Mouse (Mus musculus): ENCODE measurements around the gene Calhm1. TPM values are rescaled to one million over a fixed set of nuclear protein-coding genes. Genes with fewer than 3 reads are reported as not detected.
"Not testable (repeated sequence)": the region's sequence is repeated elsewhere in the genome, so short reads cannot be mapped to it uniquely, and the experiment has no call there.

Calhm1 gene
- polyA plus RNA-seq, 1 experiment from 2014 or later = not detected

DNA sequence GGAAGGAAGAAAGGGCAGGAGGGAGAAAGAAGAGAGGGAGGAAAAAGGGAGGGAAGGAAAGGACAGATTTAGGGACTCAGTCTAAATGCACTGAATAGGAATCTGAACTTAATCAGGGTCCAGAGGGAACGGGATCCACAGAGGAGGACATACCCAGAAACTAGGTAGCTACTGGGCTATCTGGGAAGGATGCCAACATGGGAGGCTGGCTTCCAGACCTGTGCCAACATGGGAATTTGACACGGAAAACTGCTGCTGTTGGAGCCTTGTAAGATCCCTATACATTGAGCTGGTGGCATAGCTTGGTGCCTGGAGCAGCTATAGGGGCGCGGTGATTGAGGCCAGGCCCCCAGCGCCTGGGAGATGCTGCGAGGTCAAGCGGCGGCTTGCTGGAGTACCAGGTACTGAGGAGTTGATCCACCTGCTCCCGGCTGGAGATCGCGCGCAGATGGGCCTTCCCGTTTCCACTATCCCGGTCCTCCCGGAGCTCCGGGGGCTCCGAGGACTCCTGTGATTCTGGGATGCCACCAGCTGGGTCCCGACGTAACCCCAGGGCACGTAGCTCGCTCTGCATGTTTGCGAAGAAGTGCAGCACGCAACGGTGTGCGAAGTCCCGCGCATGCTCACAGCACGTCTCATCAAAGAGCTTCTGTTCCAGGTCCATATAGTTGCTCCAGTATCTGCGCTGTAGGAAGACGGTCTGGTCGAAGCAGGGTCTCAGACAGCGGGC, 7.4 kb upstream of the Calhm1 start:
- H3K4me2 ChIP-seq = peak overlapping the region; percentile 50
- peak overlapping the region; percentile 22; the same call in 1 of the 2 replicates for H3K4me3 ChIP-seq (replicated peaks)
- H3K9me3 ChIP-seq = no peaks in the 10 kb centered on the region
- no peak overlapping the region for H3K27ac ChIP-seq
- H3K27me3 ChIP-seq (replicated peaks) = no peaks in the 10 kb centered on the region; the same call in 1 of the 2 replicates
- no peak overlapping the region for H3K9ac ChIP-seq
- H3K36me3 ChIP-seq = no peaks in the 10 kb centered on the region
- ATAC-seq (ENCODE audit: insufficient read depth, low FRiP score, low read depth) = no peak
- no peaks in the 10 kb centered on the region for H3K4me1 ChIP-seq
- 27% methylated on average over 32 of the region's 32 CpGs for WGBS

GRCm38 (mm10) chr19:47149854-47150253, 5.8 kb upstream of the Calhm1 start:
- ATAC-seq (ENCODE audit: insufficient read depth, low FRiP score, low read depth) = no peak
- H3K4me1 ChIP-seq = no peaks in the 10 kb centered on the region
- no peak overlapping the region for H3K27ac ChIP-seq
- H3K4me2 ChIP-seq = no peak overlapping the region
- WGBS = 33% methylated on average over 4 of the region's 4 CpGs
- no peaks in the 10 kb centered on the region for H3K36me3 ChIP-seq
- H3K9me3 ChIP-seq = no peaks in the 10 kb centered on the region
- no peak overlapping the region for H3K4me3 ChIP-seq (replicated peaks)
- no peaks in the 10 kb centered on the region; the same call in 1 of the 2 replicates for H3K27me3 ChIP-seq (replicated peaks)
- H3K9ac ChIP-seq = no peak overlapping the region

DNA sequence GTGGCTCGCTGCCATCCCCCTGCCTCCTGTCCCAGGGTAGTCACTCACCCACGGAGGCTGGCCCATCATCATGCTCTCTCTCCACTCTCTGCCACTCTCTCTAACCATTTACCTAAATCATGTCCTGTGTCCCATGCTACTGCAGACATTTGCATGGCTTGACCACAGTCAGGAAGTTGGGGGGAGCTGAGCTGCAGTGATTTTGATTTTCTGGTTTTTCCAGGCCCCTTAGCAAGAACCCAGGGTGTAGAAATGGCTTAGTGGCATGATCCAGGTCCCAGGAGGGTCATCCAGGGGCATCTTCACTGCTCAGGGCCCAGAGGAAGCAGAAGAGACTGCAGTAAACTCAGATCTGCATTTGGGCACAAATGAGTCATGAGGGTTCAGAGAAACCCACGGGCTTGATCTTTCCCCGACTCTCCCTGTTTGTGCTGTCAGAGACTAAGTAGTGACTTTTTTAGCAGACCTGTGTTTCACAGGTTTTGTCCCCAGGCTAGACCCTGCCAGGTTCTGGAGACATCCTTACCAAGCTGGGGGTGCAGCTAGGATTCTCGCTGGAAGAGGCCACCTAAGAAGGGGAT, 4.3 kb upstream of the Calhm1 start:
- WGBS = 64% methylated on average over 5 of the region's 5 CpGs
- no peaks in the 10 kb centered on the region for H3K36me3 ChIP-seq
- no peaks in the 10 kb centered on the region for H3K9me3 ChIP-seq
- H3K27me3 ChIP-seq (replicated peaks) = no peaks in the 10 kb centered on the region; the same call in 1 of the 2 replicates
- no peak overlapping the region for H3K27ac ChIP-seq
- no peak overlapping the region for H3K4me2 ChIP-seq
- ATAC-seq (ENCODE audit: insufficient read depth, low FRiP score, low read depth) = no peak
- no peak overlapping the region for H3K9ac ChIP-seq
- no peaks in the 10 kb centered on the region for H3K4me1 ChIP-seq
- no peak overlapping the region for H3K4me3 ChIP-seq (replicated peaks)

DNA sequence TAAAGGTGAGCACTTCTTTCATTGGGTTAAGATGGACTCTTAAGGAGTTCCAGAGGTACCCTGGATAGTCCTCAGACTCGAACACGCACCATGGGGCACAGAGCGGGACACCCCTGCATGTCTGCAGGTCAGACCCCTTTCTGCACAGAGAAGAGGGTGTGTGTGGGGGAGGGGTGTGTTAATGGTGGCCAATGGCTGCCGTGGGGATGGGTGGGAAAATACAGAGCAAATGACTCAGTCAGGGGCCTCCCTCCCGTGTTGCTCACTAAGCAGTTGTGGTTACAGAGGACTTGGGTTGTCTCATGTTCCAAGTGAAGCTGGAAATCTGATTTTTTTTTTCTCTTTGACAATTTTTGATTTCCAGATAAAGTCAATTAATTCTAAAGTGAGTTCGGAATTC, 1.6 kb downstream of the Calhm1 start:
- Histone ChIP-seq H3K4me2 (no peak overlapping the region), H3K4me3 (replicated peaks) (no peak overlapping the region), H3K4me1 (peaks cover 9% of the 10 kb centered on the region), H3K9ac (no peak overlapping the region), H3K36me3 (no peaks in the 10 kb centered on the region), H3K27me3 (replicated peaks) (no peaks in the 10 kb centered on the region), H3K9me3 (no peaks in the 10 kb centered on the region), H3K27ac (no peak overlapping the region)
- ATAC-seq (ENCODE audit: insufficient read depth, low FRiP score, low read depth) = no peak
- WGBS = 72% methylated on average over 6 of the region's 6 CpGs

GRCm38 (mm10) chr19:47139611-47140010, 4.4 kb downstream of the Calhm1 start:
- not testable (repeated sequence) for H3K36me3 ChIP-seq; H3K9ac ChIP-seq; H3K27ac ChIP-seq; ATAC-seq (ENCODE audit: insufficient read depth, low FRiP score, low read depth); H3K27me3 ChIP-seq (replicated peaks); H3K4me2 ChIP-seq; H3K4me3 ChIP-seq (replicated peaks); H3K9me3 ChIP-seq
- H3K4me1 ChIP-seq = peaks cover 18% of the 10 kb centered on the region
- WGBS = 29% methylated on average over 7 of the region's 7 CpGs

- Histone ChIP-seq H3K36me3 (peaks cover 11% of the 10 kb centered on the region; the same call in 1 of the 2 replicates), H3K9me3 (no peaks in the 10 kb centered on the region), H3K4me3 (replicated peaks) (peak within 1 kb of the TSS; percentile 50), H3K4me2 (peak within 1 kb of the TSS; percentile 77), H3K9ac (peak within 1 kb of the TSS; percentile 40), H3K27ac (peak within 1 kb of the TSS; percentile 93), H3K4me1 (peaks cover 18% of the 10 kb centered on the region), H3K27me3 (replicated peaks) (no peaks in the 10 kb centered on the region)
- 1% methylated on average over 28 of the region's 28 CpGs for WGBS
- peak; percentile 54; the same call in 1 of the 2 replicates for ATAC-seq (ENCODE audit: insufficient read depth, low FRiP score, low read depth)
These were observed 6.2 kb downstream of the Calhm1 start, which contains the start of gene Calhm2 for GRCm38 (mm10) chr19:47137771-47138421. TSS of gene Calhm2 (minus strand) at chr19:47138294.

GRCm38 (mm10) chr19:47137051-47137581, 6.9 kb downstream of the Calhm1 start:
- Histone ChIP-seq H3K4me1 (peaks cover 18% of the 10 kb centered on the region), H3K4me2 (peak overlapping the region; percentile 77), H3K27ac (peak overlapping the region; percentile 93), H3K36me3 (peaks cover 18% of the 10 kb centered on the region), H3K4me3 (replicated peaks) (peak overlapping the region; percentile 50), H3K9ac (peak overlapping the region; percentile 40; the same call in 1 of the 2 replicates), H3K27me3 (replicated peaks) (no peaks in the 10 kb centered on the region), H3K9me3 (no peaks in the 10 kb centered on the region)
- 26% methylated on average over 6 of the region's 6 CpGs for WGBS
- peak; percentile 34; the same call in 1 of the 2 replicates for ATAC-seq (ENCODE audit: insufficient read depth, low FRiP score, low read depth)

DNA sequence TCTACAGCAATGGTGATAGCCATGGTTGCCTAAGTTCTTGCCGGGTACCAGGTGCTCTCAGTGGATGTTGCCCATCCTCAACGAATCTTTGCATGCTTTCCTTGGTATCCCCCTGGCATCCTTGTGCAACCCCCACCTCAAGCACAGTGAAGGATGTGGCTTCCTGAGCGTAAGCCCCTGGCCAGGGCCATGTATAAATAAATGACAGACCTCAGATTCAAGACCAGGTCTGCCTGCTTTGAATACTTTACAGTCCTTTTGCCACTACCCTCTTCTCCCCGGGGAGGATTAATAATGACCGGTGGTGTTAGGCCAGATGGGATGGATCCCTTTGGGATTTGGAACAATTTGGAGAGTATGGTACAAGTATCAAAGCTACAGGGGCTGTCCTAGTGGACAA, 7.9 kb downstream of the Calhm1 start:
- ATAC-seq (ENCODE audit: insufficient read depth, low FRiP score, low read depth) = no peak
- Histone ChIP-seq H3K4me2 (no peak overlapping the region), H3K36me3 (peaks cover 23% of the 10 kb centered on the region), H3K27ac (no peak overlapping the region), H3K4me1 (peaks cover 18% of the 10 kb centered on the region), H3K9ac (no peak overlapping the region), H3K9me3 (no peaks in the 10 kb centered on the region), H3K27me3 (replicated peaks) (no peaks in the 10 kb centered on the region), H3K4me3 (replicated peaks) (no peak overlapping the region)
- 87% methylated on average over 5 of the region's 5 CpGs for WGBS

GRCm38 (mm10) chr19:47135568-47135967, 8.5 kb downstream of the Calhm1 start:
- no peak overlapping the region for H3K9ac ChIP-seq
- H3K27me3 ChIP-seq (replicated peaks) = no peaks in the 10 kb centered on the region
- H3K4me1 ChIP-seq = peaks cover 18% of the 10 kb centered on the region
- H3K4me3 ChIP-seq (replicated peaks) = no peak overlapping the region
- no peak for ATAC-seq (ENCODE audit: insufficient read depth, low FRiP score, low read depth)
- H3K36me3 ChIP-seq = peaks cover 26% of the 10 kb centered on the region
- H3K9me3 ChIP-seq = no peaks in the 10 kb centered on the region
- no peak overlapping the region for H3K27ac ChIP-seq
- 94% methylated on average over 17 of the region's 17 CpGs for WGBS
- no peak overlapping the region for H3K4me2 ChIP-seq

GRCm38 (mm10) chr19:47133161-47133560, 10.9 kb downstream of the Calhm1 start:
- H3K4me1 ChIP-seq = peaks cover 11% of the 10 kb centered on the region
- peaks cover 49% of the 10 kb centered on the region for H3K36me3 ChIP-seq
- H3K4me2 ChIP-seq = no peak overlapping the region
- no peak overlapping the region for H3K9ac ChIP-seq
- WGBS = 86% methylated on average over 7 of the region's 7 CpGs
- H3K4me3 ChIP-seq (replicated peaks) = no peak overlapping the region
- no peaks in the 10 kb centered on the region for H3K27me3 ChIP-seq (replicated peaks)
- H3K27ac ChIP-seq = no peak overlapping the region
- H3K9me3 ChIP-seq = no peaks in the 10 kb centered on the region
- no peak for ATAC-seq (ENCODE audit: insufficient read depth, low FRiP score, low read depth)

DNA sequence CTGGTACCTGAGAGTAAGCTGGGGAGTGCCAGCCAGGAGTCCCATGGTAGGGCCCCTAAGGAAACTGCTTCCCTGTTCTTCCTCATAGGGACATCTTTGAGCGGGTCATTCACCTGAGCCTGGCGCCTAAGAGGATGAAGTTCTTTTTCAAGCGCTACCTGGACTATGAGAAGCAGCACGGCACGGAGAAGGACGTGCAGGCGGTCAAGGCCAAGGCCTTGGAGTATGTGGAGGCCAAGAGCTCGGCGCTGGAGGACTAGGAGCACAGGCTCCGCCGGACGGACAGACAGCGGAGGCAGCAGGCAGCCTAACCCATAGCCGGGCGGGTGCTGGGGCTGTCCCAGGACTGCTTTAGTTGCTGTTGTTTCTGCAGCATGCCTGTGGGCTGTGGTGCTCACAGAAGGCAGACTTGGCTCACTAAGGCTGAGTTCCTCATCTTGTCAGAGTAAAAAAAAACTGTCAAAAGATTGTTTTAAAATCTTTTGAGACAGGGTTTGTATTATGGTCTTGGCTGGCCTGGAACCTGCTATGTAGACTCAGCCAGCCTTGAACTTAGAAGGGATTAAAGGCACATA, 13.4 kb downstream of the Calhm1 start:
- no peak overlapping the region for H3K4me3 ChIP-seq (replicated peaks)
- no peaks in the 10 kb centered on the region for H3K9me3 ChIP-seq
- WGBS = 94% methylated on average over 15 of the region's 15 CpGs
- no peaks in the 10 kb centered on the region for H3K4me1 ChIP-seq
- no peak overlapping the region for H3K4me2 ChIP-seq
- H3K27me3 ChIP-seq (replicated peaks) = no peaks in the 10 kb centered on the region
- ATAC-seq (ENCODE audit: insufficient read depth, low FRiP score, low read depth) = no peak
- H3K36me3 ChIP-seq = peaks cover 65% of the 10 kb centered on the region
- H3K9ac ChIP-seq = no peak overlapping the region
- H3K27ac ChIP-seq = no peak overlapping the region
